ENCODE assay signal across 17 mouse cellular contexts in the genomic region with DNA sequence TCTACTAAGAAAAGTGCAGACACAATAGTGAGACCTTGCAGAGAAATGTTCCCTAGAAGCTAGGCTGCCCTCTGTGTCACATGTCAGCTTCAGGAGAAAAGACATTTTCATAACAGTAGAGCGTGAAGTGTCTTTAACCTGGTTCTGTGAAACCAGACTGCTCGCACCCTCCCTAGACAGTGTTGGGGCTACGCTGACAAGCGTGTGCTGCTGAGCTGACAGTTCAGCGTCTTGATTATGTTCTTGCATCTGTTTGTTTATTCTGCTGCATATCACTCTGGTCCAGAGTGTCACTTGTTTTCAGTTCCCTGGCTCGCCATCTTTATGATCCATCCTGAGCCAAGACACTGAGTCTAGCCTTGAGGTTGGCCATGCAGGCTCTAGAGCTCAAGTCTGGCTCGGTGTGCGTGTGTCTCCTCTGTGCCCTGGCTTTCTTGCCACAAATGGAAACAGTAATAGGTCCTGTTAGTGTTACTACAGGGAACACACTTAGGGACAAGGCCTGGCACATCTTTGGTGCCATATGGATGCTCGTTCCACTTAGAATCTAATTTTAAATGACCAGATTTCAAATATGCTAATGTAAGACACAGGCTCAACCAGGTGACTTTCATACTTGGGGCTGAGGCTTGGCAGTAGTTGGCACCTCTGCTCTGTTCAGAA. TPM values are rescaled to one million over a fixed set of nuclear protein-coding genes. Genes with fewer than 3 reads are reported as not detected.
DNase-seq lines count a peak whose midpoint lies in the region; TF ChIP-seq lines count a peak whose summit lies in the region.
"Had no signal": no experiment of that assay in that cellular context is flagged by ENCODE, and none has a peak within 500 bp of the region (broad histone marks: within the 10 kb centered on the region; RNA-seq: fewer than 3 reads in every experiment).

No protein-coding gene starts in this region.

- H3K4me3 ChIP-seq in layer of hippocampus, adult 2 months = no peak overlapping the region
- no peak overlapping the region for H3K4me3 ChIP-seq in cortical plate, adult 2 months (ENCODE audit: insufficient read depth, low read length)
- H3K4me3 ChIP-seq: heart, embryonic 15.5 days; hindbrain, embryonic 10.5 days; lung, embryonic 15.5 days; midbrain, embryonic 10.5 days; neural tube, embryonic 15.5 days had no signal

- DNase-seq in layer of hippocampus, adult 2 months (ENCODE audit: low spot score in 2 of 2) = no peak
- DNase-seq in layer of hippocampus, postnatal 36 days = no peak
- DNase-seq in lung, postnatal 10 days = peak; percentile 23
- no peak for DNase-seq in lung, postnatal 14 days
- peak; percentile 91 for DNase-seq in cerebellum, adult 9-10 months
- DNase-seq in thymus, postnatal 4 days = no peak
- no peak for DNase-seq in adrenal gland, adult 18-20 months (ENCODE audit: low spot score in 2 of 2)
- DNase-seq: adrenal gland, adult 8-10 months; liver had no signal

- H3K4me1 ChIP-seq in cortical plate, adult 2 months (ENCODE audit: control insufficient read depth, insufficient read depth, low read length) = peaks cover 14% of the 10 kb centered on the region
- H3K4me1 ChIP-seq: heart, embryonic 15.5 days; hindbrain, embryonic 10.5 days; midbrain, embryonic 10.5 days; neural tube, embryonic 15.5 days had no signal

- no peak for TF ChIP-seq CTCF in layer of hippocampus, adult 2 months (conservative IDR thresholded peaks at IDR 0.05)
- TF ChIP-seq CTCF in cortical plate, adult 2 months (IDR thresholded peaks at IDR 0.05; ENCODE audit: extremely low read depth, insufficient read depth, low read length) = no peak

- peak overlapping the region; percentile 66 for H3K27ac ChIP-seq in layer of hippocampus, adult 2 months
- peak overlapping the region; percentile 21; the same call in 1 of the 2 replicates for H3K27ac ChIP-seq in cortical plate, adult 2 months (ENCODE audit: insufficient read depth, low read length)
- H3K27ac ChIP-seq: heart, embryonic 15.5 days; hindbrain, embryonic 10.5 days; kidney, postnatal 0 days; lung, embryonic 15.5 days; midbrain, embryonic 10.5 days; neural tube, embryonic 15.5 days had no signal

- no peak for TF ChIP-seq POLR2A in cortical plate, adult 2 months (IDR thresholded peaks at IDR 0.05; ENCODE audit: extremely low read depth, insufficient read depth, low read length)

RNA-seq across cellular contexts. Expression of a gene that starts 28.0 kb away (rescaled TPM):
- 10 to 100 TPM; 46.5 to 54.8 TPM for total RNA-seq in layer of hippocampus, adult 2 months (2021)
- total RNA-seq in layer of hippocampus, postnatal 36 days (2021) = 10 to 100 TPM; 49.0 to 52.0 TPM
- 43.4 and 48.9 TPM in 2 replicates for polyA plus RNA-seq in cortical plate, adult 2 months (2012; rRNA removed)
- total RNA-seq in adrenal gland, adult 18-20 months (2021) = 1 to 10 TPM; 6.9 to 9.9 TPM
- total RNA-seq: MEL had no signal

Comparison
In these comparisons a context has a peak if more than half of its experiments do, and no peak if none do; other contexts are left out.
1. DNase-seq: peak in lung, postnatal 10 days (single experiment) and cerebellum, adult 9-10 months (single experiment); none in layer of hippocampus, adult 2 months (0 of 2), layer of hippocampus, postnatal 36 days (0 of 2), lung, postnatal 14 days (single experiment), thymus, postnatal 4 days (single experiment) and adrenal gland, adult 18-20 months (0 of 2).
2. RNA of a gene that starts 28.0 kb away (total RNA-seq): 46.5 to 54.8 TPM in layer of hippocampus, adult 2 months and 49.0 to 52.0 TPM in layer of hippocampus, postnatal 36 days; 6.9 to 9.9 TPM in adrenal gland, adult 18-20 months; every median in the first group is over 4 times any median in the second.